Mouse (Mus musculus): ENCODE measurements around the gene Gm20696.

Gm20696 gene

DNA sequence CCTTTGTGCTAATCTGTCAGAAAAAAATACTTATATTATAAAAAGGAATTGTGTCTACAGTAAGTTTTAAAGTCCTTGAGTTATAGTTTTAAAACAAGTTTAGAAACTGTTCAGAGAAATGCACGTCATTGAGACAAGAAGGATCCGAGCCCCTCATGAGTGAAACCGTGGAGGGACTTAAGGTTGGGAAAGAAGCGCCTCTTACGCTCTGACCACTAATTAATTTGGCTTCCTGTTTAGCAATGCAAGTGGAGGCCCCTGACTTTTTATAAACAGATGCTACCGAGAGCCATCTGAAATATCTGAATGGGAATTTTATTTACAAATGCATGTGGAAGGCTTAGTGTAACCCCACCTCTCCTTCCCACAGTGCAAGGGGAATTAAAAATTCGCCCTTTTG lies 41.3 kb downstream of the Gm20696 start:
- ATAC-seq (ENCODE audit: low TSS enrichment): no peak

DNA sequence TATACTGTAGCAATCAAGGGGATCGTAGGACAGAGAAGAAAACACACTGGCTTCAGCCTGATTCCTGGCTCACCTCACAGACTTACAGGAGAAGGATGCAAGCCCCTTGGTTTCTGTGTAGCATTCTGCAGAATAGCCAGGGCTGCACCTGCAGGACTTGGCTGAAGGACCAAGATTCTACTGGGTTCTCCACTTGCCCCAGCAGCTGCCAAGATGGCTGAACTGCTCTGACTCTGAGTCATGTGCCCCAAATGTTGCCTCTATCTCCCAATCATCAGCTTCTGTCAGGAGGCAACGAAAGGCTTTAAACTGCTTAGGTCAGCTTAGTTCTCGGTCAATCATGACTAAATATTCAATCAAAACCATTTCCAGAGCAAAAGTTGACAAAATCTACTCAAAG lies 42.1 kb downstream of the Gm20696 start:
- no peak for ATAC-seq (ENCODE audit: low TSS enrichment)

DNA sequence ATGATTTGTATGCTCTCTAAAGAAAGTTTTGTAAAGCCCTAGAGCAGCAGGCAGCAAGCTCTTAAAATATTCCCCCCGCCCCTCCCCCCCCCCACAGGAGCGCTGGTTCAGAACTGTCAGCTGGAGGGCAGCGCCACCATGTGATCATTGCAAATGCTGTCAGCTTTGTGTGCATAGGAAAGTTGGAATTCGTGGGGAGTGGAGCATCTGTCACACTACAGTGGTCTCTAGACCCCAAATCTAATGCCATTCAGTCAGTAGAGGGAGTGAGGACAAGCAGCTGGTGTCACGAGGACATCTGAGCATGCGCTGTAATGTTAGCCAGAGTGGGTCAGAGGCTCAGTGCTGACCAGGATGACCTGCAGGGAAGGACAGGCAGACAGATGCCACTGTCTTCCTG lies 43.0 kb downstream of the Gm20696 start:
- peak; percentile 75 for ATAC-seq (ENCODE audit: low TSS enrichment)

DNA sequence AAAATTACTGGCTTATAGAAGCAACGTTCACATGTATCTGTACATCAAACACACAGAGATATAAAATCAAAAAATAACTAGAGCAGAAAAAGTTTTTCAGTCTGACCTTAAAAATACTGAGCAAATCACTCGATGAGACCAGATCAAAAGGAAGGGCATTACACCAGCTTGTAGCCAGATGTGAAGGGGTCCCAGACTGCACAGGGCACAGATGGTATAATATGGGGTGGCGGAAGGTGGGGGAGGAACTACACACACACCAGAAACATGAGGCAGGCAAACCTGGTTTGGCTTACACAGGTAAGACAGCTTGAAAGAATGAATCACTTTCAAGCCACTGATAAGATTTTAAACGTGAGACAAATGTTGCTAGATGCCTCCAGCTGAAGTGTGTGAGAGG lies 45.4 kb downstream of the Gm20696 start:
- ATAC-seq (ENCODE audit: low TSS enrichment): no peak

GRCm38 (mm10) chr6:99620471-99620870 lies 46.1 kb downstream of the Gm20696 start:
- ATAC-seq (ENCODE audit: low TSS enrichment): no peak

- ATAC-seq (ENCODE audit: low TSS enrichment): no peak
These were observed 46.6 kb downstream of the Gm20696 start for GRCm38 (mm10) chr6:99619964-99620363.

DNA sequence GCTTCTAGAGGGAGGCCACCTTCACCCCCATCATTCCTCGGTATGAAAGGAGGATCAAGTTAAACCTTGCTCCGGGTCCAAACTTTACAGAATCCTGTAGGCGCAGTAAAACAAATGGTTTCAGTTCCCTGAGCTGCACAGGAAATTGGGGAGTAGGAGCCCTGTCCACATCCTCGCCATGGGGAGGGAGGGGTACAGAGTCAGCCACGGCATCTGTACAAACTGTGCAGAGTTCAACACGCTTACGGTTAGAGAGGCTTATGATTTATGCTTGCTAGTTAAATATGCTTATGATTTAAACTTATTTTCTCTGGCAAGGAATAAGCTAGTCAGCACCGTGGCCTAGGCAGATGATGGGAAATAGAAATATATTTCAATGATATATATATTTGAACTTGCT lies 47.1 kb downstream of the Gm20696 start:
- ATAC-seq (ENCODE audit: low TSS enrichment): no peak

GRCm38 (mm10) chr6:99617867-99618266 lies 48.7 kb downstream of the Gm20696 start:
- ATAC-seq (ENCODE audit: low TSS enrichment): peak; percentile 48

DNA sequence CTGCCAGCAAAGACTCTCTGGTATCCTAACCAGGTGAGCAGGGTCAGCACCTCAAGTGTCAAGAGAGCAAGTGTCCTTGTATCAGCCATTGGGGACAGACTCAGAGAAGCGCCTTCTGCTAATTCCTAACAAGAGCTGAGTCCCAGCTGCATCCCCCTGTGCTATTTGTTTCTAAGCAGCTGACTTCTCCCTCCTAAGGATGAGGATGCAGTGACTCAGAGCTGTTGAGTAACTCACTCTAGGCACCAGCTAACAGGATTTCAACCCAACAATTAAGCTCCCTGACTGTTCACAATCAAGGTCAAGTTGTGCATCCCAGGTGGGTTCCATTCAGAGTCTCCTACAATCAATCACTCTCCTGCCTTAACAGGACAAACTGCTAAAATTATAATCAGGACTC lies 49.2 kb downstream of the Gm20696 start:
- ATAC-seq (ENCODE audit: low TSS enrichment): peak; percentile 67

DNA sequence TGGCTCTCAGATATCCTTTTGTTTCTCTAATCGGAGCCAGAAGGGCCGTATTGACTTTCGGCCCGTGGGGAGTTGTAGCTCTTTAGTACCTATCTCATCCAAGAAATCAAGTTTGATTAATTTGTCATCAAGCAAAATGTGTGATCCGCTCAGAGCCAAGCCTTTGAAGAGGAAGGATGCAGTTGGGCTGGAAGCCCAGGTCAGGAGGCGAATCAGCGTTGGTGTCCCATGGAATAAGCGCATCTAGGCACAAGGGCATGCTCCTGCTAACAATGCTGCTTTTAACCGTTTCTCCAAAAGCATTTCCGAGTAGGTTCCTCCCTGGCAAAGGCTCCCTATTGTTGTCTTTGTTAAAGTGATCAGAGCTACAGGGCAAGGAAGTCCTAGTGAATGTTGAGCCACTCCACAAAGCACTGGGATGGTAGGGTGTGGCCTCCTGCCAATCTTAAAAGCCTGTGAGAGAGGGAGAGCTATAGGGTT lies 51.3 kb downstream of the Gm20696 start:
- ATAC-seq (ENCODE audit: low TSS enrichment): no peak

DNA sequence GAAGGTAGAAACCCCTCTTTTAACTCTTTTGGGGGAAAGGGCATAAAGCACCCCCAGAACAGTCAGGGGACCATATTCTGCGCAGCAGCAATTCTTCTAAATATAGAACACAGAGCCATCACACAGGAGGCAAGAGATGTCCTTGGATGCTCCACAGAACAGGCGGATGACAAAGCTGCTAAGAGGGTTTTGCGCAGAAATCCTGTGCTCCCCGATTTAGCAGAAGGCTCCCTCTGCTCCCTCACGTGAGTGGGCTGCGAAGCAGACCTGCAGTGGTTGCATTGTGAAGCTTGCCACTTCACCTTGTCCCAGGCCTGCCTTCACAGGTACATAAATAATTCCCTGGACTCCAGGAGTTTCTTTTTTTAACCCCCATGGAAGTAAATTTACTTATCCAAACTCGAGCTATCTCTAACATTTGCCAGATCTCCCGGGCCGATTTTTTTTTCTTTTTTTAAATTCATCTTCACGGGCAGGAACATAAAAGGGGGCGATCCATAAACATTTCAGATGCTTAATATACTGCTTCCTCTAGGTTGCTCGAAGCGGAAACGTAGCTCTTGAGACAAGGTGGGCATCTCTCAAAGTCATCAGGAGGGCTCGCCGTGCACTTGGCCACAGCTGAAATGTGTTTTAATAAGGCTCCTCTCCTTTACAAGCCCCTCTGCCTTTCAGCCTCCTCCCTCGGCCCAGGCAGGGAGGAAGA lies 51.9 kb downstream of the Gm20696 start:
- peak; percentile 47 for ATAC-seq (ENCODE audit: low TSS enrichment)

DNA sequence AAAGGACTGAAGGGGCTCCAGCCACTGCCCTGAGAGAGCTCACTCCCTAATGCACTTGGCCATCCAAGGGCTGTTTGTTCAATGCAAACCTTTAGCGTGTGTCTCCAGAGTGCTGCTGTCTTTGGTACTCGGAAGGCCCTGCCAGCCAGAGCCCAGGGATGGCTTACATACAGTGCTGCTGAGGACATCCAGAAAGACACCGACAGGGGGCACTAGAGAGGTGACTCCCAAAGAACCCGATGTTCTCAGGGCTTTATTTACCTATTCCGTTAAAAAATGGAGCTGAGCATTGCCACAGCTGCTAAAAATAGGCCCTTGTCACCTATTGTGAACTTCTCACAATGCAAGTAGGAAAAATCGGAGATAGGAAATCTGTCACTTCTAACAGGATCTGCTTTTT lies 54.7 kb downstream of the Gm20696 start:
- ATAC-seq (ENCODE audit: low TSS enrichment): no peak

DNA sequence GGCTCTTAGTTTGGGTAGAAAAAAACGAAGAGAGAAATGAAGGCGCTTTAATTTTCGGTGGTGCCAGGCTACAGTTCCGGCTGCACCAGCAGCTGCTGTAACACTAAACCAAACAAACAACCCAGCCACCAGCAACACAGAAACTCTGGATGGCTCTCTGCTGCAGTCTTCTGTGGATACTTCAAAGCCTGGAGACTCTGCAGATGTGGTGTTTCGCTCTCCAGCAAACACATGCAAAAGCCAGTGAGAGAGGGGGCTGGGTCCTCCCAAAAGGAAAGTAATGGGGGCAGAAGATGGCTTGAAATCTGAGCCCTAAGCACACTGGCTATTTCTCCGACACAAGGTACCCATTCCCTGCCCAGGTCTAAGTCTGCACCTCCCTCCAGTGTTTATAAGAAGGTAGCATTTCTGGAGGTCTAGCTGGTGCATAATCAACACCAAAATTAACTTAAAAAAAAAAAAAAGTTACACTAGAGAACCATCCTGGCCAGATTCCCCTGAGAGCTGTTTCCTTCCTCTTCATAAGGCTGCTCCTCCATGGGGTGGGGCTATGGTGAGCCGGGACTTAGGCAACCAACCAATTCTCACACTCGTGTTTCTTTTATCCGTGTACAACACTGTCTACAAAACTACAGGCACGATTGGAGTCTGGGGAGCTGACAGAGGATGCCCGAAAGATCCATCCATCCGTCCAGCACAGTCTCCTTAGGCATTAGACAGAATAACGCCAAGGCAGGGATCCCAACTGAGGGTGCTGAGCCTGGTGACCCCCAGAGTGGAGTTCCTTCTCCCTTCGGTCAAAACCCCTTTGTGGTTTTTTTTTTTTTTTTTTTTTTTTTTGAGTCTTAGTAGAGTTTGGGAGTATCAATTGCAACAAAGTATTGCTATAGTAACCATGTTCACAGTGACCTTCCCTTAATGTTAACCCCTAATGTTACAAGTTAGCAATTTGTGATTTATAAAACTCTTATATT lies 55.9 kb downstream of the Gm20696 start:
- ATAC-seq (ENCODE audit: low TSS enrichment): no peak

- ATAC-seq (ENCODE audit: low TSS enrichment): no peak
These were observed 60.5 kb downstream of the Gm20696 start for GRCm38 (mm10) chr6:99606079-99606478.

DNA sequence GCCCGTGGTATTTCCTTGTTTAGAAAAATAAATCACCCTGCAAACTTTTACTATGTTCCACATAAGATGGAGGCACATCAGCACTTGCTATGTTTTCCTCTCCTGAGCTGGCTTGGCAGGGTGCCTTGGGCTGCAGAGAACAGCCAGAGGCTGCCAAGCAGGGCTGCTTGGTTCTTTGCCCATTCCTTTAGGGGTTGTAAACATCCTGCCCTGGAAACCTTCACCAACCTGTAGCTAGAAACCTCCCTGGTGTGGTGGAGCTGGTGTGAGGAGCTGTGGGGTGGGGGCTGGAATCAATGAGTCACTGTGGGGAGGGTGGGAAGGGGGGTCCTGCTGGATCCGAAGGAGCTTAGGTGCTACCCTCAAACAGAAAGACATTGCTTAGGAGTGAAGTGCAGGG lies 61.8 kb downstream of the Gm20696 start:
- no peak for ATAC-seq (ENCODE audit: low TSS enrichment)

DNA sequence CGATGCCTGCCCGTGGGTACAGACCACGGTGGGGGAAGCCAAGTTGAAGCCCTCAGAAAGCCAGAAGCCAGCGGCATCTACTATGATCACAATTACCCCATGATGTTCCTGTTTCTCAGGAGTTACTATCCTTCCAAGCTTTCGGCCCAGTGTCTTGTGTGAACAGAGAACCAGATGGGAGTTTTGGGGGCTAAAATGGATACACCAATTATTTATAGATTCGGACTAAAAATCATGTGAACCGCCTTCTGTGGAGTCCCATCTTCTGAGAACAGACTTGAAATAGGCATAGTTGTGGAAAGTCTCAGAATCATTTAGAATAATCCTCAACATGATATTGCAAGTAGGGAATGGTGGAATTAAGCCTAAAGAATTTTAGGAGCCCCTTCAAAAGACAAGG lies 64.2 kb downstream of the Gm20696 start:
- ATAC-seq (ENCODE audit: low TSS enrichment): peak; percentile 41

- peak; percentile 31 for ATAC-seq (ENCODE audit: low TSS enrichment)
These were observed 65.7 kb downstream of the Gm20696 start for GRCm38 (mm10) chr6:99600886-99601285.

DNA sequence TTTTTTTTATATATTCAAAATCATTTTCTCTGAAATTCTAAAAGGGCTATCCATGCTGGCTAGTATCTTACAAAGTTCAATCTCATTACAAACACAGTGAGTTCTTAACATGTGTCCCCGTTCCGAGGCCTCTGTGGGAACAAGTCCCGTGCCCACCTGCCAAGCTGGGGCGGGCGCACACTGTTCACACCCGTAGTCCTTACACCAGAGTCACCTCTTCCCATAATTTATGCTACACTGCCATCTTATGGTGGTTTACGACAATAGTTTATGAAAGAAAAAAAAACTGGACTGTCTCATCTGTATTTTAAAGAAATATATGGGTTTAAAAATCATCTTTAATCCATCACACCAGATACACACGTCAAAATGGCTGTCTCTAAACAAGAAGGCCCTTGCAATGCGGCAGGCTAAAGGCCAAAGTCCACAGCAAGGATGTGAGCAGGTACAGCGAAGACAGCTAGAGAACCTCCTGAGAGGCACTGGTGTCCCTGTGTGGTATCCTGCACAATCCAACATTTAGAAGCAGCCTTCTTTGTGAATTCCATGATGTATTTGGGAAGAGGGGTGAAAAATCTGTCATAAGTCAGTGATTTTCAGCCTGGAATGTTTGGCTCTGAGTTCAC lies 66.3 kb downstream of the Gm20696 start:
- peak; percentile 53 for ATAC-seq (ENCODE audit: low TSS enrichment)

- ATAC-seq (ENCODE audit: low TSS enrichment): no peak
These were observed 66.9 kb downstream of the Gm20696 start for GRCm38 (mm10) chr6:99599651-99600050.

GRCm38 (mm10) chr6:99599229-99599628 lies 67.4 kb downstream of the Gm20696 start:
- ATAC-seq (ENCODE audit: low TSS enrichment): no peak

GRCm38 (mm10) chr6:99577040-99577439 lies 89.6 kb downstream of the Gm20696 start:
- ATAC-seq (ENCODE audit: low TSS enrichment): no peak

GRCm38 (mm10) chr6:99575633-99576032 lies 91.0 kb downstream of the Gm20696 start:
- peak; percentile 75 for ATAC-seq (ENCODE audit: low TSS enrichment)
